Mouse (Mus musculus): ENCODE data around the gene Stim1. TPM values are rescaled to one million over a fixed set of nuclear protein-coding genes. Genes with fewer than 3 reads are reported as not detected.

The Stim1 gene
- polyA plus RNA-seq, 1 experiment from 2014 or later: 11.7 TPM

DNA sequence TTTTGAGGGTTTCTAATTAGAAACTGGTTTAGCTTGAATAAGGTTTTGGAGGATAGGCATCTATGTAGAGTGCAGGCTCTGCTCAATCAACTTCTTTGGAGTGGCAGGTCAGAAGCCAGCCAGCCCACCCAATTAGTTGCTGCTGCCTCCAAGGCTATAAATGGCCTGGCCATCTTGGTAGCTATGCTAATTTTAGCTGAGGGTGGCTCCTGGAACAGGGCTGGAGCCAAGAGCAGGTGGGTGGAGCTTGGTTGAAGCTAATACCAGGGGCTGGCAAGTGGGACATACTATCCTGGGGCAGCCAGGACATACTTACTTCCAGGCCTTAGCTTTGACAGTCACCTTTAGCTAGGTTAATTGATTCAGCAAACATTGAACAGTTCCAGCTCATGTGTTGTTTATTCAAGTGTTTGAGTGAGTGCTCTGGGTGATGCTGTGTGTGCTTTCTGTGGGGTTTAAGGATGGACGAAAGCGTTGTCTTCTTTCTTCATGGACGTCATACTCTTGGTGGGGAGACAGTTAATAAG lies 4.9 kb downstream of the Stim1 start:
- peaks cover 10% of the 10 kb centered on the region for H3K27me3 ChIP-seq
- H3K4me1 ChIP-seq: peaks cover 9% of the 10 kb centered on the region; the same call in 1 of the 2 replicates
- H3K4me3 ChIP-seq (replicated peaks): no peak overlapping the region
- no peaks in the 10 kb centered on the region for H3K36me3 ChIP-seq (replicated peaks)
- 90% methylated on average over 3 of the region's 3 CpGs for WGBS
- no peak overlapping the region for H3K27ac ChIP-seq
- H3K9me3 ChIP-seq: no peaks in the 10 kb centered on the region
- no peak overlapping the region for H3K9ac ChIP-seq
- H3K4me2 ChIP-seq: no peak overlapping the region
- no peak for ATAC-seq (ENCODE audit: low FRiP score)

GRCm38 (mm10) chr7:102281403-102281802 lies 13.8 kb downstream of the Stim1 start:
- no peak overlapping the region for H3K4me3 ChIP-seq (replicated peaks)
- no peaks in the 10 kb centered on the region for H3K27me3 ChIP-seq
- H3K4me2 ChIP-seq: no peak overlapping the region
- no peaks in the 10 kb centered on the region for H3K9me3 ChIP-seq
- H3K27ac ChIP-seq: no peak overlapping the region
- H3K4me1 ChIP-seq: no peaks in the 10 kb centered on the region
- WGBS: 88% methylated on average over 1 of the region's 1 CpGs
- H3K9ac ChIP-seq: no peak overlapping the region
- ATAC-seq (ENCODE audit: low FRiP score): no peak
- H3K36me3 ChIP-seq (replicated peaks): no peaks in the 10 kb centered on the region

- no peak overlapping the region for H3K4me2 ChIP-seq
- H3K36me3 ChIP-seq (replicated peaks): no peaks in the 10 kb centered on the region
- no peak overlapping the region for H3K4me3 ChIP-seq (replicated peaks)
- H3K9ac ChIP-seq: no peak overlapping the region
- H3K27ac ChIP-seq: no peak overlapping the region
- WGBS: 81% methylated on average over 5 of the region's 5 CpGs
- ATAC-seq (ENCODE audit: low FRiP score): no peak
- H3K9me3 ChIP-seq: no peaks in the 10 kb centered on the region
- no peaks in the 10 kb centered on the region for H3K4me1 ChIP-seq
- no peaks in the 10 kb centered on the region for H3K27me3 ChIP-seq
These were observed 14.7 kb downstream of the Stim1 start for GRCm38 (mm10) chr7:102282261-102282660.

DNA sequence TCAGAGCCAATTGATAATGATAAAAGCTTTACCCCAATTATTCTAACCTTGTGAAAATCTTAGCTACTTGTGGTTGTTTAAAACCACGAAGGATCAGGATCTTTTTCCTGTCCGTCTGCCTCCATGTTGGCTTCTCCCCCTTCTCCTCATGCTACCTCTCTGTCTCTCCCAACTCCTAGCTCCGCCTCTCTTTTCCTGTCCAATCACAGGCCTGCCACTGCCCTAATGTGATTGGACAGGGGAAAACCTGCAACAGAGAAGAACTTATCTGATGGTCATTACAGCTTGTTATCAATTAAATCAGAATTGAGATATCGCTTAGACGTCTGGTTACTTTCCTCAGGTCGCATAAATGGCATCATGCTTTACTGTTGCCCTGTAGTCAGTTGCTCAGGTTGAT lies 21.9 kb downstream of the Stim1 start:
- H3K4me3 ChIP-seq (replicated peaks): no peak overlapping the region
- H3K36me3 ChIP-seq (replicated peaks): no peaks in the 10 kb centered on the region
- H3K27me3 ChIP-seq: no peaks in the 10 kb centered on the region
- H3K4me2 ChIP-seq: no peak overlapping the region
- no peak for ATAC-seq (ENCODE audit: low FRiP score)
- no peaks in the 10 kb centered on the region for H3K9me3 ChIP-seq
- no peak overlapping the region for H3K27ac ChIP-seq
- H3K4me1 ChIP-seq: 0 out of 2 replicates have a peak, but pooled peaks cover 3% of the 10 kb centered on the region
- H3K9ac ChIP-seq: no peak overlapping the region
- WGBS: 89% methylated on average over 6 of the region's 6 CpGs

GRCm38 (mm10) chr7:102292228-102292627 lies 24.6 kb downstream of the Stim1 start:
- WGBS: 92% methylated on average over 3 of the region's 3 CpGs
- H3K36me3 ChIP-seq (replicated peaks): no peaks in the 10 kb centered on the region
- no peaks in the 10 kb centered on the region for H3K27me3 ChIP-seq
- H3K9ac ChIP-seq: no peak overlapping the region
- H3K4me2 ChIP-seq: no peak overlapping the region
- 0 out of 2 replicates have a peak, but pooled peaks cover 3% of the 10 kb centered on the region for H3K4me1 ChIP-seq
- no peaks in the 10 kb centered on the region for H3K9me3 ChIP-seq
- H3K27ac ChIP-seq: no peak overlapping the region
- no peak for ATAC-seq (ENCODE audit: low FRiP score)
- H3K4me3 ChIP-seq (replicated peaks): no peak overlapping the region

DNA sequence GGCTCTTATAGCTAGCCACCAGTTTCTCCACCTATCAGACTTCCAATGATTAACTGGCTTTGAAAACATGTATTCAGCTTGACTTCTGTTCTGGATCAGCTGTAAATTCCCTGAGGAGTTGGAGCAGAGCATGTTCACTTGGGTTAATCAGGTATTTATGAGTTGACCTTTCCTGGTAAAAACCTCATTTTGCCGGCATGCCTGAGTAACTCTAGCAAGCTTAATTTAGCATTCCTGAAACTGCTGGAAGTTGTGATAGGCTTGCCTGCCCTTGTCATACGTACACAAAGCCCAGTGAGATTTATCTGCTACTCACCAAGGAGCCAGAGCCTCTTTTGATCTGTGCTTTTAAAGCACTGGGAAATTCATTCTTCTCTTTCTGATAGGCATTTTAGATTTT lies 25.6 kb downstream of the Stim1 start:
- no peaks in the 10 kb centered on the region for H3K27me3 ChIP-seq
- 0 out of 2 replicates have a peak, but pooled peaks cover 3% of the 10 kb centered on the region for H3K4me1 ChIP-seq
- 17% methylated on average over 2 of the region's 2 CpGs for WGBS
- no peak overlapping the region for H3K4me3 ChIP-seq (replicated peaks)
- no peaks in the 10 kb centered on the region for H3K9me3 ChIP-seq
- H3K9ac ChIP-seq: no peak overlapping the region
- no peaks in the 10 kb centered on the region for H3K36me3 ChIP-seq (replicated peaks)
- no peak overlapping the region for H3K27ac ChIP-seq
- ATAC-seq (ENCODE audit: low FRiP score): no peak
- H3K4me2 ChIP-seq: no peak overlapping the region

DNA sequence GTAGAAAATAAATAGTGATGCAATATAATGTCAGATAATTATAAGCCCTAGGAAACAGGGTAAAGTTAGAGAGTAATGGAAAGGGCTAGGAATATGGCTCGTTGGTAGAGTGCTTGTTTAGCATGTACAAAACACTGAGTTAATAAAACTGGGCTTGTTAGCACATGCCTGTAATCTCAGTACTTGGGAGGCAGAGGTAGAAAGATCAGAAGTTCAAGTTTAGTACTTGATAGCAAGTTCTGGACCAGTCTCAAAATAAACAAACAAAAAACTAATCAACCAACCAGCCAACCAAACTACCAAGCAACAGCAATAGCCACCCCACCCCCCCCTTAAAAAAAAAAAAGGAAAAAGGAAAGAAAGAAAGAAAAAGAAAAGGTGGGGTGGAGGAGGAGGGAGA lies 33.2 kb downstream of the Stim1 start:
- Histone ChIP-seq H3K27me3 (no peaks in the 10 kb centered on the region), H3K4me1 (no peaks in the 10 kb centered on the region), H3K4me2 (no peak overlapping the region), H3K9ac (no peak overlapping the region), H3K27ac (no peak overlapping the region), H3K36me3 (replicated peaks) (no peaks in the 10 kb centered on the region), H3K9me3 (no peaks in the 10 kb centered on the region), H3K4me3 (replicated peaks) (no peak overlapping the region)
- ATAC-seq (ENCODE audit: low FRiP score): no peak
- 82% methylated on average over 1 of the region's 1 CpGs for WGBS

GRCm38 (mm10) chr7:102302471-102302870 lies 34.9 kb downstream of the Stim1 start:
- Histone ChIP-seq H3K27me3 (no peaks in the 10 kb centered on the region), H3K27ac (no peak overlapping the region), H3K9me3 (no peaks in the 10 kb centered on the region), H3K4me1 (no peaks in the 10 kb centered on the region), H3K4me2 (no peak overlapping the region), H3K4me3 (replicated peaks) (no peak overlapping the region), H3K9ac (no peak overlapping the region), H3K36me3 (replicated peaks) (no peaks in the 10 kb centered on the region)
- WGBS: 94% methylated on average over 4 of the region's 4 CpGs
- ATAC-seq (ENCODE audit: low FRiP score): no peak

DNA sequence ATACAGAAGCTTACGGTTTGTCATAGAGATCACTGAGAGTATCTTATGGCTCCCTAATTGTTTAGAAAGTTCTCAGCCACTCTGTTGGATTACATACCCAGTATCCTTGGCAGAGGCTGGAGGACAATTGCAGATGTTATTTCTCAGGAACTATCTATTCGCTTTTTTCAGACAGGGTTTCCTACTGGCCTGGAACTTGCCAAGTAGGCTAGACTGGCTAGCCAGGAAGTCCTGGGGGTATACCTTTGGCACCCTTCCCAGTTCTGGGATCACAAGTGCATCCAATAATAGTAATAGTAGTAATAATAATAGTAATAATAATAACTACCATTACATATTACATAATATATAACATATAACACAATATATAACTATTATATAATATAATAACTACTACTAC lies 38.0 kb downstream of the Stim1 start:
- Histone ChIP-seq H3K9me3 (no peaks in the 10 kb centered on the region), H3K27me3 (no peaks in the 10 kb centered on the region), H3K27ac (no peak overlapping the region), H3K4me1 (no peaks in the 10 kb centered on the region), H3K4me2 (no peak overlapping the region), H3K9ac (no peak overlapping the region), H3K4me3 (replicated peaks) (no peak overlapping the region), H3K36me3 (replicated peaks) (no peaks in the 10 kb centered on the region)
- WGBS: 87% methylated on average over 2 of the region's 2 CpGs
- ATAC-seq (ENCODE audit: low FRiP score): no peak

- Histone ChIP-seq H3K27ac (no peak overlapping the region), H3K9ac (no peak overlapping the region), H3K36me3 (replicated peaks) (no peaks in the 10 kb centered on the region), H3K4me3 (replicated peaks) (no peak overlapping the region), H3K4me1 (no peaks in the 10 kb centered on the region), H3K27me3 (no peaks in the 10 kb centered on the region), H3K9me3 (no peaks in the 10 kb centered on the region), H3K4me2 (no peak overlapping the region)
- ATAC-seq (ENCODE audit: low FRiP score): no peak
These were observed 42.7 kb downstream of the Stim1 start for GRCm38 (mm10) chr7:102310266-102310665.

GRCm38 (mm10) chr7:102310821-102311220 lies 43.2 kb downstream of the Stim1 start:
- Histone ChIP-seq H3K4me3 (replicated peaks) (no peak overlapping the region), H3K9ac (no peak overlapping the region), H3K27me3 (no peaks in the 10 kb centered on the region), H3K9me3 (no peaks in the 10 kb centered on the region), H3K4me1 (no peaks in the 10 kb centered on the region), H3K36me3 (replicated peaks) (no peaks in the 10 kb centered on the region), H3K4me2 (no peak overlapping the region), H3K27ac (no peak overlapping the region)
- no peak for ATAC-seq (ENCODE audit: low FRiP score)
- WGBS: 94% methylated on average over 5 of the region's 5 CpGs

- Histone ChIP-seq H3K4me2 (no peak overlapping the region), H3K27ac (no peak overlapping the region), H3K4me1 (0 out of 2 replicates have a peak, but pooled peaks cover 3% of the 10 kb centered on the region), H3K36me3 (replicated peaks) (no peaks in the 10 kb centered on the region), H3K27me3 (no peaks in the 10 kb centered on the region), H3K9me3 (no peaks in the 10 kb centered on the region), H3K4me3 (replicated peaks) (no peak overlapping the region), H3K9ac (no peak overlapping the region)
- WGBS: 91% methylated on average over 4 of the region's 4 CpGs
- ATAC-seq (ENCODE audit: low FRiP score): no peak
These were observed 45.4 kb downstream of the Stim1 start for GRCm38 (mm10) chr7:102312840-102313534.

GRCm38 (mm10) chr7:102313535-102313863 lies 45.9 kb downstream of the Stim1 start:
- no peaks in the 10 kb centered on the region for H3K36me3 ChIP-seq (replicated peaks)
- H3K4me3 ChIP-seq (replicated peaks): no peak overlapping the region
- H3K27me3 ChIP-seq: no peaks in the 10 kb centered on the region
- H3K4me1 ChIP-seq: 0 out of 2 replicates have a peak, but pooled peaks cover 3% of the 10 kb centered on the region
- whole genome bisulfite sequencing: 81% methylated on average over 2 of the region's 2 CpGs
- no peaks in the 10 kb centered on the region for H3K9me3 ChIP-seq
- ATAC-seq (ENCODE audit: low FRiP score): no peak
- H3K9ac ChIP-seq: no peak overlapping the region
- no peak overlapping the region for H3K4me2 ChIP-seq
- no peak overlapping the region for H3K27ac ChIP-seq
